Mouse (Mus musculus): ENCODE data around the gene Fbxl17.

DNA sequence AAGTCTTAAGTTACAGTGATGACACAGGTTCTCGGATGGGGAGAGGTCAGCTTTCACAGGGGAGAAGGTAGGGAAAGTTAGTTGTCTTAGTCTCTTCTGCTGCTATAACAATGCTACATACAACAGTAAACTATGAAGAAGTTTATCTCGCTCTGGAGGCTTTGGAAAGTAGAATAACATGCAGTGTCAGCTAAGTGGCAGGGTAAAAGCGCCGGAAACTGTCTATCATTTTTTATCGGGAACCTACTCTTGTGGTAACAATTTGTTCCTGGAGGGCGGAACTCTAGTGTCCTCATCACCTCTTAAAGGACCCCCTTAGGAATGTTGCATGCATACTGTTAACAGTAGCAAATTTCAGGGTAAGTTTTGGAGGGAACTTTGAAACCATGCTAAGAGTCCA, 1.3 kb upstream of the Fbxl17 start:
- 0 out of 2 replicates have a peak, but pooled peaks have one; percentile 16 for TF ChIP-seq ZMIZ1 (IDR thresholded peaks at IDR 0.05; ENCODE audit: low read depth, low read length)
- no peak for TF ChIP-seq ZKSCAN1 (IDR thresholded peaks at IDR 0.05; ENCODE audit: low read depth, low read length)
- TF ChIP-seq TBP (IDR thresholded peaks at IDR 0.05; ENCODE audit: low read depth, low read length) = no peak
- peak in 1 of 2 experiments; percentile 41; a peak in 1 of 4 replicates for TF ChIP-seq EP300 (IDR thresholded peaks at IDR 0.05; ENCODE audit: low read depth in 1 of 2, low read length in 2 of 2)
- TF ChIP-seq CTCF (IDR thresholded peaks at IDR 0.05 in 2 of 3, conservative IDR thresholded peaks at IDR 0.05 in 1 of 3; ENCODE audit: control insufficient read depth in 1 of 3, insufficient read depth in 1 of 3, low read depth in 2 of 3, low read length in 3 of 3, poor library complexity in 1 of 3, severe bottlenecking in 1 of 3) = no peak
- no peak for TF ChIP-seq POLR2A (IDR thresholded peaks at IDR 0.05; ENCODE audit: control insufficient read depth in 1 of 2, insufficient read depth in 1 of 2, low read depth in 1 of 2, low read length in 2 of 2, poor library complexity in 1 of 2)
- no peak for TF ChIP-seq KAT2A (conservative IDR thresholded peaks at IDR 0.05; ENCODE audit: low read depth, low read length)

Measured in MEL (cell line).